Mouse (Mus musculus): ENCODE measurements around the gene Acap1.

DNA sequence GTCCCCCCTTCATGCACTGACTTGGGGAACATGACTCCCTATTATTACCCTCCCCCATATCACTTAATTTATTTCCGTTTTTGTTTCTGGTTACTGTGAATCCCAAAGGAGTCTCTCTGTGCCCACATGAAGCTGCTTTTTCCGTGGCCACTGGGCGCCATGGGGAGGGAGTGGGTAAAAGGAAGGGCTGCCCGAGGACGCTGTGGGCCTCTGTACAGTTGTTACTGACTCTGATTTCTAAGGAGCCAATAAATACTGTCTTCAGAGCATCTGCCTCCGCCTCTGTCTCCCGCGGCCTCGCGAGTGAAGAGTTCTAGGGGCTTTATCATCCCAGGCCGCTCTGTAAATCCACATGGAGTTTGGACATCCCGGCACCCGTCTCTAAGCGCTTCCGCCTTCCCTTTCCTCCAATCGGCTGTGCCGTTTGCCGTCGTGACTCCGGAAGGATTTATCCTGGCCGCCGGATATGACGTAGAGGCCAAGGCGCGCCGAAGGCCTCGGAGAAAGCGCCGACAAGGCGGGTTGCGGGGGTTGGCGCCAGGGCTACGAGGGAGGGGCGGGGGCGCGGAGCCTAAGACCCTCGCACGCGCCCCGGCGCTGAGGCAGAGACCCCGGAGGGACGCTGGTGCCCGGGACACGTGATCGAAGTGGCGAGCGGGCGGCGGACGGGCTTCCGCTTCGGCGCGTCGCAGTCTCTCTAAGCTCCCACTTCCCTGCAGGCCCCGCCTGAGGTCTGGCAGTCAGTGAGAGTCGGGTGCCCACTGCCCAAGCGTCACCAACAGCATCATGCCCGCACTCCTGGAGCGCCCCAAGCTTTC, 18.4 kb upstream of the Acap1 start, which contains the start of gene Gps2:
- TF ChIP-seq CTCF (IDR thresholded peaks at IDR 0.05; ENCODE audit: low read depth) (no peak; the same call in 1 of the 2 replicates), EP300 (IDR thresholded peaks at IDR 0.05; ENCODE audit: low read depth) (peak; percentile 49; the same call in 1 of the 2 replicates)

Data from liver, embryonic 14.5 days (tissue).